Mouse (Mus musculus) intestine, postnatal 0 days (tissue): ENCODE data around the gene Tesk1. TPM values are rescaled to one million over a fixed set of nuclear protein-coding genes. Genes with fewer than 3 reads are reported as not detected.

Experiments used
- ATAC-seq: fragments of 200-750 bp; cut with Nextera tagmentation; 2 replicates; pipeline ENCODE4 v1.8.0; 2017; ENCODE audit warnings: mild to moderate bottlenecking, moderate TSS enrichment, moderate library complexity
- H3K27ac ChIP-seq: fragments of 300-500 bp; sonication (generic); 2 replicates; pipeline ENCODE4 v1.5.1; 2014; ENCODE audit warnings: mild to moderate bottlenecking, low read depth, low read length, moderate library complexity
- H3K27me3 ChIP-seq: fragments of 300-500 bp; sonication (generic); replicated peaks from 2 replicates; pipeline ENCODE4 v1.6.1; 2014; ENCODE audit warnings: low read length, mixed read lengths; ENCODE audit not compliant: control insufficient read depth, insufficient read depth
- H3K36me3 ChIP-seq: fragments of 300-500 bp; sonication (generic); 2 replicates; pipeline ENCODE4 v1.6.1; 2014; ENCODE audit warnings: mild to moderate bottlenecking, moderate library complexity; ENCODE audit not compliant: control insufficient read depth, insufficient read depth
- H3K4me1 ChIP-seq: fragments of 300-500 bp; sonication (generic); replicated peaks from 2 replicates; pipeline ENCODE4 v1.6.1; 2014; ENCODE audit warnings: antibody characterized with exemption, low read length, mixed read lengths; ENCODE audit not compliant: control insufficient read depth, insufficient read depth
- H3K4me2 ChIP-seq: fragments of 300-500 bp; sonication (generic); replicated peaks from 2 replicates; pipeline ENCODE4 v1.6.1; 2014; ENCODE audit warnings: low read depth, mild to moderate bottlenecking, moderate library complexity
- H3K4me3 ChIP-seq: fragments of 300-500 bp; sonication (generic); 2 replicates; pipeline ENCODE4 v1.5.1; 2014; ENCODE audit warnings: low read depth, low read length
- H3K9ac ChIP-seq: fragments of 300-500 bp; sonication (generic); 2 replicates; pipeline ENCODE4 v1.6.1; 2014; ENCODE audit warnings: mild to moderate bottlenecking, low read depth, low read length
- H3K9me3 ChIP-seq: fragments of 300-500 bp; sonication (generic); 2 replicates; pipeline ENCODE4 v1.6.1; 2016; ENCODE audit warnings: mixed run types; ENCODE audit not compliant: control insufficient read depth
- CTCF ChIP-seq: sonication (generic); IDR thresholded peaks from 2 replicates; pipeline ENCODE4 v1.5.1; 2016; ENCODE audit warnings: low read depth, mild to moderate bottlenecking, control low read depth, antibody characterized with exemption, moderate library complexity
- WGBS: fragments of 180-500 bp; shearing (Covaris S2); extraction: QIAGEN DNeasy Blood & Tissue Kit; methylation state at CpG from one replicate; pipeline ENCODE4 v1.1.7; 2014; 5-methylcytosine and 5-hydroxymethylcytosine counted together
- polyA plus RNA-seq: library from polyadenylated mRNA; unstranded; fragments of >200 nt; fragmentation: Nextera tagmentation; extraction: Ambion mirVana; gene quantifications from 2 replicates; pipeline ENCODE4 v1.2.1, GENCODE M21; 2015

The Tesk1 gene
- polyA plus RNA-seq, 1 experiment from 2014 or later = 4.6 TPM

- Histone ChIP-seq H3K27ac (peak overlapping the region; percentile 94), H3K9me3 (no peaks in the 10 kb centered on the region), H3K4me3 (peak overlapping the region; percentile 97), H3K4me2 (peak overlapping the region; percentile 95), H3K36me3 (peaks cover 28% of the 10 kb centered on the region), H3K9ac (peak overlapping the region; percentile 96), H3K27me3 (no peaks in the 10 kb centered on the region), H3K4me1 (0 out of 2 replicates have a peak, but pooled peaks cover 8% of the 10 kb centered on the region)
- no peak for TF ChIP-seq CTCF
- ATAC-seq = no peak
- under 1% methylated on average over 28 of the region's 28 CpGs for WGBS
Measured at GRCm38 (mm10) chr4:43443511-43443910, 1.8 kb downstream of the Tesk1 start.

GRCm38 (mm10) chr4:43447251-43447650 lies 5.5 kb downstream of the Tesk1 start:
- Histone ChIP-seq H3K27me3 (no peaks in the 10 kb centered on the region), H3K4me2 (no peak overlapping the region), H3K9ac (no peak overlapping the region), H3K4me3 (no peak overlapping the region), H3K27ac (no peak overlapping the region), H3K36me3 (peaks cover 28% of the 10 kb centered on the region), H3K9me3 (no peaks in the 10 kb centered on the region), H3K4me1 (0 out of 2 replicates have a peak, but pooled peaks cover 8% of the 10 kb centered on the region)
- TF ChIP-seq CTCF = no peak
- WGBS = 84% methylated on average over 13 of the region's 13 CpGs
- no peak for ATAC-seq

GRCm38 (mm10) chr4:43448554-43448953 lies 6.8 kb downstream of the Tesk1 start:
- H3K9me3 ChIP-seq = no peaks in the 10 kb centered on the region
- no peak overlapping the region for H3K27ac ChIP-seq

GRCm38 (mm10) chr4:43452315-43452714 lies 10.6 kb downstream of the Tesk1 start:
- Histone ChIP-seq H3K4me1 (no peaks in the 10 kb centered on the region; the same call in 1 of the 2 replicates), H3K9me3 (no peaks in the 10 kb centered on the region), H3K4me3 (no peak overlapping the region), H3K36me3 (peaks cover 7% of the 10 kb centered on the region), H3K4me2 (no peak overlapping the region), H3K27me3 (peaks cover 26% of the 10 kb centered on the region), H3K27ac (no peak overlapping the region), H3K9ac (no peak overlapping the region)
- no peak for TF ChIP-seq CTCF
- WGBS = 47% methylated on average over 11 of the region's 11 CpGs
- no peak for ATAC-seq

More at GRCm38 (mm10) chr4:43448554-43448953, 6.8 kb downstream of the Tesk1 start:
- Histone ChIP-seq H3K4me2 (no peak overlapping the region), H3K4me1 (0 out of 2 replicates have a peak, but pooled peaks cover 8% of the 10 kb centered on the region), H3K9ac (no peak overlapping the region), H3K27me3 (peaks cover 11% of the 10 kb centered on the region), H3K4me3 (no peak overlapping the region), H3K36me3 (peaks cover 28% of the 10 kb centered on the region)
- 93% methylated on average over 3 of the region's 3 CpGs for WGBS
- no peak for ATAC-seq
- no peak for TF ChIP-seq CTCF

GRCm38 (mm10) chr4:43453413-43453812 lies 11.7 kb downstream of the Tesk1 start:
- no peaks in the 10 kb centered on the region; the same call in 1 of the 2 replicates for H3K4me1 ChIP-seq
- H3K4me3 ChIP-seq = peak overlapping the region; percentile 16
- H3K9me3 ChIP-seq = no peaks in the 10 kb centered on the region
- no peak overlapping the region for H3K27ac ChIP-seq
- TF ChIP-seq CTCF = no peak
- no peaks in the 10 kb centered on the region for H3K36me3 ChIP-seq
- peaks cover 26% of the 10 kb centered on the region for H3K27me3 ChIP-seq
- peak overlapping the region; percentile 26; the same call in 1 of the 2 replicates for H3K9ac ChIP-seq
- peak overlapping the region; percentile 58 for H3K4me2 ChIP-seq
- no peak for ATAC-seq
- WGBS = 5% methylated on average over 17 of the region's 18 CpGs

- Histone ChIP-seq H3K27me3 (peaks cover 26% of the 10 kb centered on the region), H3K4me2 (peak within 1 kb of the TSS; percentile 58), H3K27ac (no peak within 1 kb of the TSS), H3K4me3 (peak within 1 kb of the TSS; percentile 16), H3K9ac (peak within 1 kb of the TSS; percentile 26; the same call in 1 of the 2 replicates), H3K9me3 (no peaks in the 10 kb centered on the region), H3K4me1 (no peaks in the 10 kb centered on the region; the same call in 1 of the 2 replicates), H3K36me3 (no peaks in the 10 kb centered on the region)
- peak; percentile 34 for TF ChIP-seq CTCF
- WGBS = 28% methylated on average over 20 of the region's 20 CpGs
- ATAC-seq = no peak
Measured at GRCm38 (mm10) chr4:43454041-43454836, 12.5 kb downstream of the Tesk1 start, which contains the start of gene Cd72. TSS of gene Cd72 (minus strand) at chr4:43454628.
